Mouse (Mus musculus) heart, embryonic 13.5 days (tissue): ENCODE results near the gene Fzd10. TPM values are rescaled to one million over a fixed set of nuclear protein-coding genes. Genes with fewer than 3 reads are reported as not detected.
A peak's percentile ranks its signal among the peaks of the same experiment; 100 is the strongest.

Experiments used
- ATAC-seq: fragments of 200-750 bp; cut with Nextera tagmentation; 2 replicates; pipeline ENCODE4 v1.8.0; 2017; ENCODE audit warnings: moderate TSS enrichment; ENCODE audit not compliant: insufficient number of reproducible peaks, low FRiP score, low TSS enrichment; ENCODE audit errors: extremely low read depth
- H3K27ac ChIP-seq: fragments of 300-500 bp; sonication (generic); replicated peaks from 2 replicates; pipeline ENCODE4 v1.5.1; 2015; ENCODE audit warnings: moderate library complexity, mild to moderate bottlenecking, inconsistent platforms
- H3K27me3 ChIP-seq: fragments of 300-500 bp; sonication (generic); replicated peaks from 2 replicates; pipeline ENCODE4 v1.6.1; 2015; ENCODE audit warnings: mild to moderate bottlenecking, inconsistent platforms
- H3K36me3 ChIP-seq: fragments of 300-500 bp; sonication (generic); 2 replicates; pipeline ENCODE4 v1.6.1; 2015; ENCODE audit warnings: mild to moderate bottlenecking, inconsistent platforms
- H3K4me1 ChIP-seq: fragments of 300-500 bp; sonication (generic); 2 replicates; pipeline ENCODE4 v1.6.1; 2015; ENCODE audit warnings: inconsistent platforms
- H3K4me2 ChIP-seq: fragments of 300-500 bp; sonication (generic); 2 replicates; pipeline ENCODE4 v1.6.1; 2015; ENCODE audit warnings: inconsistent platforms, mild to moderate bottlenecking, moderate library complexity
- H3K4me3 ChIP-seq: fragments of 300-500 bp; sonication (generic); 2 replicates; pipeline ENCODE4 v1.5.1; 2015; ENCODE audit warnings: moderate library complexity, mild to moderate bottlenecking, inconsistent platforms
- H3K9ac ChIP-seq: fragments of 300-500 bp; sonication (generic); 2 replicates; pipeline ENCODE4 v1.6.1; 2015; ENCODE audit warnings: inconsistent platforms, mild to moderate bottlenecking, moderate library complexity
- H3K9me3 ChIP-seq: fragments of 300-500 bp; sonication (generic); 2 replicates; pipeline ENCODE4 v1.6.1; 2016; ENCODE audit warnings: inconsistent platforms
- WGBS: fragments of 180-500 bp; shearing (Covaris S2); methylation state at CpG from one replicate; pipeline ENCODE4 v1.1.7; 2015; ENCODE audit warnings: mixed read lengths; 5-methylcytosine and 5-hydroxymethylcytosine counted together
- polyA plus RNA-seq: library from polyadenylated mRNA; unstranded; fragments of >200 nt; fragmentation: Nextera tagmentation; extraction: Ambion mirVana; gene quantifications from 2 replicates; pipeline ENCODE4 v1.2.1, GENCODE M21; 2015

Gene Fzd10
- polyA plus RNA-seq, 1 experiment from 2014 or later: 0.39 TPM

GRCm38 (mm10) chr5:128579047-128579650 lies 21.5 kb upstream of the Fzd10 start:
- Histone ChIP-seq H3K27ac (no peak overlapping the region), H3K4me3 (no peak overlapping the region), H3K4me1 (0 out of 2 replicates have a peak, but pooled peaks cover 7% of the 10 kb centered on the region), H3K27me3 (peaks cover 10% of the 10 kb centered on the region; the same call in 1 of the 2 replicates), H3K9ac (no peak overlapping the region), H3K36me3 (no peaks in the 10 kb centered on the region), H3K9me3 (peaks cover 4% of the 10 kb centered on the region; the same call in 1 of the 2 replicates), H3K4me2 (no peak overlapping the region)
- 26% methylated on average over 9 of the region's 9 CpGs for WGBS
- no peak for ATAC-seq

- H3K27me3 ChIP-seq: peaks cover 10% of the 10 kb centered on the region; the same call in 1 of the 2 replicates
- H3K4me2 ChIP-seq: no peak overlapping the region
- no peaks in the 10 kb centered on the region for H3K36me3 ChIP-seq
- H3K9me3 ChIP-seq: no peaks in the 10 kb centered on the region
- no peak for ATAC-seq
- H3K4me3 ChIP-seq: no peak overlapping the region
- H3K9ac ChIP-seq: no peak overlapping the region
- 40% methylated on average over 4 of the region's 4 CpGs for WGBS
- no peak overlapping the region for H3K27ac ChIP-seq
- 0 out of 2 replicates have a peak, but pooled peaks cover 7% of the 10 kb centered on the region for H3K4me1 ChIP-seq
These were observed 19.7 kb upstream of the Fzd10 start for GRCm38 (mm10) chr5:128580931-128581330.

GRCm38 (mm10) chr5:128581516-128581921 lies 19.1 kb upstream of the Fzd10 start:
- no peak for ATAC-seq
- WGBS: 23% methylated on average over 8 of the region's 8 CpGs
- Histone ChIP-seq H3K4me2 (no peak overlapping the region), H3K36me3 (no peaks in the 10 kb centered on the region), H3K4me3 (no peak overlapping the region), H3K9ac (no peak overlapping the region), H3K27me3 (peaks cover 10% of the 10 kb centered on the region; the same call in 1 of the 2 replicates), H3K9me3 (no peaks in the 10 kb centered on the region), H3K4me1 (0 out of 2 replicates have a peak, but pooled peaks cover 7% of the 10 kb centered on the region), H3K27ac (no peak overlapping the region)

- H3K4me1 ChIP-seq: no peaks in the 10 kb centered on the region
- H3K4me3 ChIP-seq: no peak overlapping the region
- peaks cover 6% of the 10 kb centered on the region for H3K27me3 ChIP-seq
- no peak overlapping the region for H3K9ac ChIP-seq
- H3K27ac ChIP-seq: no peak overlapping the region
- ATAC-seq: no peak
- H3K36me3 ChIP-seq: no peaks in the 10 kb centered on the region
- 57% methylated on average over 1 of the region's 1 CpGs for WGBS
- no peaks in the 10 kb centered on the region for H3K9me3 ChIP-seq
- no peak overlapping the region for H3K4me2 ChIP-seq
These were observed 11.4 kb upstream of the Fzd10 start for GRCm38 (mm10) chr5:128589231-128589630.

- no peaks in the 10 kb centered on the region for H3K36me3 ChIP-seq
- no peak overlapping the region for H3K4me2 ChIP-seq
- no peak for ATAC-seq
- H3K27ac ChIP-seq: no peak overlapping the region
- H3K27me3 ChIP-seq: peaks cover 48% of the 10 kb centered on the region
- no peak overlapping the region for H3K9ac ChIP-seq
- H3K4me3 ChIP-seq: no peak overlapping the region
- H3K4me1 ChIP-seq: peaks cover 9% of the 10 kb centered on the region
- 78% methylated on average over 13 of the region's 13 CpGs for WGBS
- no peaks in the 10 kb centered on the region for H3K9me3 ChIP-seq
These were observed 7.2 kb upstream of the Fzd10 start for GRCm38 (mm10) chr5:128593446-128593845.

- peaks cover 37% of the 10 kb centered on the region for H3K4me1 ChIP-seq
- peaks cover 82% of the 10 kb centered on the region for H3K27me3 ChIP-seq
- H3K4me2 ChIP-seq: peak overlapping the region; percentile 67
These were observed 3.8 kb upstream of the Fzd10 start for GRCm38 (mm10) chr5:128596813-128597212.

GRCm38 (mm10) chr5:128597381-128597780 lies 3.3 kb upstream of the Fzd10 start:
- Histone ChIP-seq H3K4me1 (peaks cover 38% of the 10 kb centered on the region), H3K9ac (no peak overlapping the region), H3K4me3 (no peak overlapping the region), H3K4me2 (peak overlapping the region; percentile 67), H3K36me3 (no peaks in the 10 kb centered on the region), H3K27ac (no peak overlapping the region), H3K9me3 (no peaks in the 10 kb centered on the region), H3K27me3 (peaks cover 88% of the 10 kb centered on the region)
- ATAC-seq: no peak
- WGBS: 21% methylated on average over 4 of the region's 4 CpGs

More at GRCm38 (mm10) chr5:128596813-128597212, 3.8 kb upstream of the Fzd10 start:
- H3K9me3 ChIP-seq: no peaks in the 10 kb centered on the region
- 2% methylated on average over 20 of the region's 20 CpGs for WGBS
- peak overlapping the region; percentile 50; the same call in 1 of the 2 replicates for H3K9ac ChIP-seq
- no peaks in the 10 kb centered on the region for H3K36me3 ChIP-seq
- no peak overlapping the region for H3K27ac ChIP-seq
- H3K4me3 ChIP-seq: peak overlapping the region; percentile 43
- no peak for ATAC-seq

- H3K27ac ChIP-seq: no peak overlapping the region
- peaks cover 38% of the 10 kb centered on the region for H3K4me1 ChIP-seq
- no peaks in the 10 kb centered on the region for H3K36me3 ChIP-seq
- H3K4me2 ChIP-seq: peak overlapping the region; percentile 94
- no peak for ATAC-seq
- H3K9me3 ChIP-seq: no peaks in the 10 kb centered on the region
- WGBS: 3% methylated on average over 10 of the region's 10 CpGs
- peaks cover 96% of the 10 kb centered on the region for H3K27me3 ChIP-seq
- H3K9ac ChIP-seq: no peak overlapping the region
- H3K4me3 ChIP-seq: peak overlapping the region; percentile 73
These were observed 2.4 kb upstream of the Fzd10 start for GRCm38 (mm10) chr5:128598191-128598720.

GRCm38 (mm10) chr5:128598760-128599364 lies 1.8 kb upstream of the Fzd10 start:
- H3K4me2 ChIP-seq: peak overlapping the region; percentile 94
- H3K36me3 ChIP-seq: no peaks in the 10 kb centered on the region
- H3K27me3 ChIP-seq: peaks cover 100% of the 10 kb centered on the region
- no peak for ATAC-seq
- H3K9me3 ChIP-seq: no peaks in the 10 kb centered on the region
- no peak overlapping the region for H3K27ac ChIP-seq
- no peak overlapping the region for H3K9ac ChIP-seq
- H3K4me1 ChIP-seq: peaks cover 38% of the 10 kb centered on the region
- H3K4me3 ChIP-seq: peak overlapping the region; percentile 73
- 1% methylated on average over 20 of the region's 20 CpGs for WGBS

- Histone ChIP-seq H3K9ac (peak overlapping the region; percentile 78; the same call in 1 of the 2 replicates), H3K27ac (no peak overlapping the region), H3K4me2 (peak overlapping the region; percentile 94), H3K4me1 (peaks cover 38% of the 10 kb centered on the region), H3K9me3 (no peaks in the 10 kb centered on the region), H3K4me3 (peak overlapping the region; percentile 73), H3K27me3 (peaks cover 100% of the 10 kb centered on the region), H3K36me3 (no peaks in the 10 kb centered on the region)
- WGBS: under 1% methylated on average over 28 of the region's 28 CpGs
- no peak for ATAC-seq
These were observed 1.1 kb upstream of the Fzd10 start for GRCm38 (mm10) chr5:128599365-128600071.
